Mouse (Mus musculus) liver, adult 2 months (tissue): Measurements from ENCODE around the gene Scarf2.

ENCODE experiments used
- CTCF ChIP-seq: fragments of 200-500 bp; IDR thresholded peaks from 2 replicates; pipeline ENCODE4 v1.5.1; 2011; ENCODE audit warnings: low read depth, low read length, control low read depth
- POLR2A ChIP-seq: fragments of 200-500 bp; IDR thresholded peaks from 2 replicates; pipeline ENCODE4 v1.6.1; 2011; ENCODE audit warnings: low read length, control low read depth; ENCODE audit not compliant: insufficient read depth; ENCODE audit errors: extremely low read depth

DNA sequence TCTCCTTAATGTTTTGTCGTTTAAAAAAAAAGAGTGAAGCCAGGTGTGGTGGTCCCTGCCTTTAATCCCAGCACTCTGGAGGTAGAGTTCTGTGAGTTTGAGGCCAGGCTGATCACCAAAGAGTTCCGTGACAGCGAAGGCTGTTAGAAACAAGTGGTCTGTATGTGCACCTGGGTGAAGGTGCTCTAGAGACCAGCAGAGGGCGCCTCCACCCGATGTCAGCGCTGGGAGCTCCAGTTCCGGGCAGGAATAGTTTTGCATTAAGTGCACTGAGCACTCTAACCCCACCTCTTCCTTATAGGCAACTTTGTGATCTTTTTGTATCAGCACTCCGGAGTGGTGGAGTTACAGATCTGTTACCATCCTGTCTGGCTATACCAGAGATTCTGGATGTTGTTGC is 36.4 kb upstream of the Scarf2 start:
- peak; percentile 78 for TF ChIP-seq CTCF
- no peak for TF ChIP-seq POLR2A
